Comparison of ENCODE assay signal across 14 mouse cellular contexts in the genomic region with DNA sequence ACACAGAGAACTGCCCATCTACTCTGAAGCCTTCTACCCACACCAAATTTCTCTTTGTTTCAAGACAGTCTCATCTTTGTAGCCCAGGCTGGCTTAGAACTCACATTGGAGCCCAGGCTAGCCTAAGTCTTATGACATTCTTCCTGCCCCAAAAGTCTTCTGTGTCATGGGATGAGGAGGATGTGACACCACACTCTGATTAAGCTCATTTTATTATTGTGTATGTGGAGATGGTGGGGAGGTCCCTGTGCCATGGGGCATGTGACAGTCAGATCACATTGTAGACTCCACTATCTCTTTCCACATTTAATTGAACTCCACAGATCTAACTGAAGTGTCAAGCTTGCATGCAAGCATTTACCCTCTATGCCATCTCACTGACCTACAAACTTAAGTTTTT.
"Had no signal": no experiment of that assay in that cellular context is flagged by ENCODE, and none has a peak within 500 bp of the region (broad histone marks: within the 10 kb centered on the region; RNA-seq: fewer than 3 reads in every experiment).

No protein-coding gene starts in this region.

- ATAC-seq: liver, postnatal 0 days; midbrain, embryonic 15.5 days had no signal

- H3K27me3 ChIP-seq: limb, embryonic 12.5 days; limb, embryonic 15.5 days; midbrain, embryonic 12.5 days; midbrain, embryonic 15.5 days; neural tube, embryonic 12.5 days; neural tube, embryonic 15.5 days; stomach, embryonic 15.5 days had no signal

- H3K4me3 ChIP-seq: limb, embryonic 12.5 days; limb, embryonic 15.5 days; midbrain, embryonic 12.5 days; midbrain, embryonic 15.5 days; neural tube, embryonic 12.5 days; neural tube, embryonic 15.5 days; stomach, embryonic 15.5 days had no signal

- H3K9ac ChIP-seq: limb, embryonic 12.5 days; limb, embryonic 15.5 days; liver, embryonic 14.5 days; liver, postnatal 0 days; lung, embryonic 14.5 days; midbrain, embryonic 12.5 days; midbrain, embryonic 15.5 days; neural tube, embryonic 12.5 days; neural tube, embryonic 15.5 days; stomach, embryonic 15.5 days had no signal

- DNase-seq: liver, postnatal 0 days; right cerebral cortex, postnatal 25 days; spleen, adult 18-20 months had no signal

- H3K27ac ChIP-seq: limb, embryonic 12.5 days; limb, embryonic 15.5 days; liver, embryonic 14.5 days; macrophage; midbrain, embryonic 12.5 days; midbrain, embryonic 15.5 days; neural tube, embryonic 12.5 days; neural tube, embryonic 15.5 days; stomach, embryonic 15.5 days had no signal

- H3K36me3 ChIP-seq: limb, embryonic 12.5 days; limb, embryonic 15.5 days; midbrain, embryonic 15.5 days; neural tube, embryonic 12.5 days; neural tube, embryonic 15.5 days; stomach, embryonic 15.5 days had no signal

- H3K4me2 ChIP-seq: limb, embryonic 12.5 days; limb, embryonic 15.5 days; liver, embryonic 11.5 days; lung, embryonic 14.5 days; midbrain, embryonic 12.5 days; midbrain, embryonic 15.5 days; neural tube, embryonic 12.5 days; neural tube, embryonic 15.5 days; stomach, embryonic 15.5 days had no signal

- H3K9me3 ChIP-seq: limb, embryonic 12.5 days; limb, embryonic 15.5 days; midbrain, embryonic 12.5 days; midbrain, embryonic 15.5 days; neural tube, embryonic 12.5 days; neural tube, embryonic 15.5 days; stomach, embryonic 15.5 days had no signal
